Mouse (Mus musculus): ENCODE results near the gene Rpn2. TPM values are rescaled to one million over a fixed set of nuclear protein-coding genes. Genes with fewer than 3 reads are reported as not detected.

Gene Rpn2
- total RNA-seq, 1 experiment from 2014 or later, result 143 TPM

GRCm38 (mm10) chr2:157306091-157307032, 27.5 kb downstream of the Rpn2 start:
- no peak for ATAC-seq (replicated peaks in 1 of 2; ENCODE audit: insufficient read depth in 1 of 2, low FRiP score in 2 of 2, low TSS enrichment in 1 of 2, low read depth in 1 of 2, poor library complexity in 2 of 2, severe bottlenecking in 2 of 2)

- no peak for ATAC-seq (replicated peaks in 1 of 2; ENCODE audit: insufficient read depth in 1 of 2, low FRiP score in 2 of 2, low TSS enrichment in 1 of 2, low read depth in 1 of 2, poor library complexity in 2 of 2, severe bottlenecking in 2 of 2)
Observed at GRCm38 (mm10) chr2:157307715-157308265, 29.0 kb downstream of the Rpn2 start.

GRCm38 (mm10) chr2:157308273-157308917, 29.6 kb downstream of the Rpn2 start:
- no peak for ATAC-seq (replicated peaks in 1 of 2; ENCODE audit: insufficient read depth in 1 of 2, low FRiP score in 2 of 2, low TSS enrichment in 1 of 2, low read depth in 1 of 2, poor library complexity in 2 of 2, severe bottlenecking in 2 of 2)

GRCm38 (mm10) chr2:157309611-157310010, 30.8 kb downstream of the Rpn2 start:
- no peak for ATAC-seq (replicated peaks in 1 of 2; ENCODE audit: insufficient read depth in 1 of 2, low FRiP score in 2 of 2, low TSS enrichment in 1 of 2, low read depth in 1 of 2, poor library complexity in 2 of 2, severe bottlenecking in 2 of 2)

GRCm38 (mm10) chr2:157310963-157311637, 32.3 kb downstream of the Rpn2 start:
- no peak for ATAC-seq (replicated peaks in 1 of 2; ENCODE audit: insufficient read depth in 1 of 2, low FRiP score in 2 of 2, low TSS enrichment in 1 of 2, low read depth in 1 of 2, poor library complexity in 2 of 2, severe bottlenecking in 2 of 2)

GRCm38 (mm10) chr2:157313718-157314117, 34.9 kb downstream of the Rpn2 start:
- no peak for ATAC-seq (replicated peaks in 1 of 2; ENCODE audit: insufficient read depth in 1 of 2, low FRiP score in 2 of 2, low TSS enrichment in 1 of 2, low read depth in 1 of 2, poor library complexity in 2 of 2, severe bottlenecking in 2 of 2)

DNA sequence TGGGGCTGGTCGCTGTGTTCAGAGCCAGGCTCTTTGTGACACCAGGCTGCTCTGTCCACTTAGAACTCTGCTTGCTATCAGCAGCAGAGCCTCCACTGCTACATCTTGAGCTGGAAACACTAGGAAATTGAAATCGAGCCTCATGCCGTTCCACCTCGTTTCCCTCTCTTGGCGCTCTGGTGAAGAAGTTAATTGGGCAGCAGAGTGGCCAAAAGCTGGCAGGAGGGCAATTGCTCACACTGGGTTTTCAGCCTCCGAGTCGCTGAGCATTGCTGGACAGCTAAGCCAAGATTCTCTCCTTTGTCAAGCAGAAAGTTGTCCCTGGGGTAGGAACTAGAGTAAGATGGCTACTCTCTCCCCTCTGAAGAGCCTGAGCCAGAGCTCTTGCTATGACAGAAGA, 35.5 kb downstream of the Rpn2 start:
- ATAC-seq (replicated peaks in 1 of 2; ENCODE audit: insufficient read depth in 1 of 2, low FRiP score in 2 of 2, low TSS enrichment in 1 of 2, low read depth in 1 of 2, poor library complexity in 2 of 2, severe bottlenecking in 2 of 2), result no peak

- ATAC-seq (replicated peaks in 1 of 2; ENCODE audit: insufficient read depth in 1 of 2, low FRiP score in 2 of 2, low TSS enrichment in 1 of 2, low read depth in 1 of 2, poor library complexity in 2 of 2, severe bottlenecking in 2 of 2), result no peak
Observed at GRCm38 (mm10) chr2:157315486-157315885, 36.7 kb downstream of the Rpn2 start.

GRCm38 (mm10) chr2:157316358-157316933, 37.6 kb downstream of the Rpn2 start:
- ATAC-seq (replicated peaks in 1 of 2; ENCODE audit: insufficient read depth in 1 of 2, low FRiP score in 2 of 2, low TSS enrichment in 1 of 2, low read depth in 1 of 2, poor library complexity in 2 of 2, severe bottlenecking in 2 of 2), result no peak

DNA sequence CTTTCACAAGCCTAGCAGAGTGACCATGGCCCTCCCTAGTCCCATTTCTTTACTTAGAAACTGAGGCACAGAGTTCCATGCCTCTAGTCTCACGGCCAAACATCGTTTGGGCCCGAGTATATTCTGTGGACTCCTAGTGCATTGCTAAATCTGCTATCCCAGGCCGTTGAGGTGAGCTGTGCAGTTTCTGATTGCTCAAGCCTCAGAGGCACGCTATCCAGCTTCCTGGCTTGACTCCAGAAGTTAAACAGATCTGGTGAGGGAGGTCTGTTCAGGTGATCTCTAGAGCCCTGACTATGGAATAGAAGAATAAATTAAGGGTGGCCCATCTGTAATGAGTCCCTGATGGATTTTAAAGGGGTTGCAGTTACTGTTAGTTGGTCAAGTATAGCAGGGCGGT, 38.4 kb downstream of the Rpn2 start:
- ATAC-seq (replicated peaks in 1 of 2; ENCODE audit: insufficient read depth in 1 of 2, low FRiP score in 2 of 2, low TSS enrichment in 1 of 2, low read depth in 1 of 2, poor library complexity in 2 of 2, severe bottlenecking in 2 of 2), result no peak

- ATAC-seq (replicated peaks in 1 of 2; ENCODE audit: insufficient read depth in 1 of 2, low FRiP score in 2 of 2, low TSS enrichment in 1 of 2, low read depth in 1 of 2, poor library complexity in 2 of 2, severe bottlenecking in 2 of 2), result no peak
Observed at GRCm38 (mm10) chr2:157320135-157320534, 41.3 kb downstream of the Rpn2 start.

DNA sequence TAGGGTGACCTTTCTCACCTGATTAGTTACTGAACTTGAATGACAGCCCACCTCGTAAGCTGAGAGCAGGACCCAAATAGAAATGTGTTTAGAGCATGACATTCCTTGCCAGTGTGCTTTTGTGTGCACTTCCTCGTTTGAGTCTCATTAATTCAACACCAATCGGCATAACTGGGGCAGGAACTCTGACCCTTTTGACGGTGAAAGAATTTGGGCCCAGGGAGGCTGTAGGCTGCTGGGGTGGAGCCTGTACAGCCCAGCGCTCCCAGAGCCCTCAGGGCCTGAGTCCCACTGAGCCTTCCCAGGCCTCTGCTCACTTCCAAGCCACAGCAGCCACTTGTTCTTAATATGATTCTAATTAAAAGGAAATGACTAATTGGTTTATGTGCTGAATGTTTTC, 42.1 kb downstream of the Rpn2 start:
- ATAC-seq (replicated peaks in 1 of 2; ENCODE audit: insufficient read depth in 1 of 2, low FRiP score in 2 of 2, low TSS enrichment in 1 of 2, low read depth in 1 of 2, poor library complexity in 2 of 2, severe bottlenecking in 2 of 2), result no peak

GRCm38 (mm10) chr2:157322029-157322766, 43.4 kb downstream of the Rpn2 start:
- ATAC-seq (replicated peaks in 1 of 2; ENCODE audit: insufficient read depth in 1 of 2, low FRiP score in 2 of 2, low TSS enrichment in 1 of 2, low read depth in 1 of 2, poor library complexity in 2 of 2, severe bottlenecking in 2 of 2), result no peak

DNA sequence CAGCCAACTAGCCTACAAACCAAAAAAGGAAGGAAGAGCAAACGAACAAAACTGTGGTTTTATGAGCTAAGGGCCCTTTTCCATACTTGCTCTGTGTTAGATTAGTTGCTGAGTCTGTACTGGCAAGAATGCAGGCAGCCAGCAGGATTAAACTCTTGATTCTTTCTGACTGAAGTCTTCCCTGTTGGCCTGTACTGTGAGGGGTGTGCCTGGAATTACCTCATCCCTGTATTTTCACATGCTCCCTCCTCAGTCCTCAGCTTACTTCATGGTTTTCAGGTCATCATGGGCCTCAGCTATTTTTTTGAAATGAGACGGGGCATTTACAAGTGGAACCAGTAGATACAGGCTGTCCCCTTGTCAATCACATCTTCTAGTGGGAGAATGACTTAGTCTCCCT, 46.4 kb downstream of the Rpn2 start:
- no peak for ATAC-seq (replicated peaks in 1 of 2; ENCODE audit: insufficient read depth in 1 of 2, low FRiP score in 2 of 2, low TSS enrichment in 1 of 2, low read depth in 1 of 2, poor library complexity in 2 of 2, severe bottlenecking in 2 of 2)

DNA sequence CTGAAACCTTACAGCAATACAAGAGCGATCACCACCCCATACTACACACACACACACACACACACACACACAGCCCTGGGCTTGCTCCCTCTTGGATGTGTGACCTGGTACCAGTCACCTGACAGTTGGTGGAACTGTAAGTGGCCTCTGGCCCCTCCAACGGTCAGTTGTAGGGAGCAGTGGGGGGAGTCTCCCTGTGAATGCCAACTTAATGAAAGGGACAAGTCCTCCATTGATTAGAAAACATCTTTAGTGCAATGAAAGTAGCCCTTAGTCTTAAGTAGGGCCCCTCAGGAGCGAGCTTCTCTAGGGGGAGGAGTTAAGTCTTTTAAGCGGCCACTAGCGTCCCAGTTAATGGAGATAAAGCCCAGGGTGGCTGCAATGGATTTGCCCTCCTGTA, 49.3 kb downstream of the Rpn2 start:
- no peak for ATAC-seq (replicated peaks in 1 of 2; ENCODE audit: insufficient read depth in 1 of 2, low FRiP score in 2 of 2, low TSS enrichment in 1 of 2, low read depth in 1 of 2, poor library complexity in 2 of 2, severe bottlenecking in 2 of 2)

DNA sequence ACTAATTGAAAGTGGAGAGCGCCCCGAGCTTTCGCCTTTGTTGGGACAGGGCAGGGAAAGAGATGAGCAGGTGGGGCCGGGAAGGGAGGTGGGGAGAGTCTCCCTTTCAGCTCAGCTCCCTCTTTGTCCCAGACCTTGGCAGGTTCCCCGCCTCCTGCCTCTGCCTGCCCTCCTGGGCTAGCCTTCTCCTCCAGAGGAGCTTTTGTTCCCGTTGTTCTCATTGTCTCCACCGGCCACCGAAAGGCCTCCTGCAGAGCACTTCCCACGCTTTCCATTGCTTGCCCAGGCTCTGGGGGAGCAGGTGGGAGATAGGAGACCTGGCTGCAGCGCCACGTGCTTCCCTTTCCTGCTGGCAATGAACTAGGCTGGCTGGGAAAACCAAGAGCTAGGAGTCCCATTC, 49.8 kb downstream of the Rpn2 start:
- ATAC-seq (replicated peaks in 1 of 2; ENCODE audit: insufficient read depth in 1 of 2, low FRiP score in 2 of 2, low TSS enrichment in 1 of 2, low read depth in 1 of 2, poor library complexity in 2 of 2, severe bottlenecking in 2 of 2), result no peak

DNA sequence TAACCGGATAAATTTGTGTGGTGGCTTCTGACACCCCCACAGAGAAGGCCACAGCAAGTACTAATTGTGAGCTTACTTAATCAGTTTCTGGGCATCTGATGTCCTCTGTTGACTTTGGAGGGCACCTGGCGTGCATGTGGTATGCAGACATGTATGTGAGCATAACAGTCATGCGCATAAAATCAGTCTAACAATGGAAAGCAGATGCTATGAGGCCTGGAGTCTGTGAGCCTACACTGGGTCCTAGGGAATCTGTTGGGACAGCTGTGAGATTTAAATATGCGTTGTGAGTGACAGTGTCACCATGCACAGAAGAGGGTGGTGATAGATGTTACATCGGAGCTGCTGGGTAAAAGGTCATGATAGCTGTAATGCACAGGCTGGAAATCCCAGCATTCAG, 53.2 kb downstream of the Rpn2 start:
- ATAC-seq (replicated peaks in 1 of 2; ENCODE audit: insufficient read depth in 1 of 2, low FRiP score in 2 of 2, low TSS enrichment in 1 of 2, low read depth in 1 of 2, poor library complexity in 2 of 2, severe bottlenecking in 2 of 2), result no peak
